1 mouse cellular context compared by ENCODE assay signal in the genomic region with DNA sequence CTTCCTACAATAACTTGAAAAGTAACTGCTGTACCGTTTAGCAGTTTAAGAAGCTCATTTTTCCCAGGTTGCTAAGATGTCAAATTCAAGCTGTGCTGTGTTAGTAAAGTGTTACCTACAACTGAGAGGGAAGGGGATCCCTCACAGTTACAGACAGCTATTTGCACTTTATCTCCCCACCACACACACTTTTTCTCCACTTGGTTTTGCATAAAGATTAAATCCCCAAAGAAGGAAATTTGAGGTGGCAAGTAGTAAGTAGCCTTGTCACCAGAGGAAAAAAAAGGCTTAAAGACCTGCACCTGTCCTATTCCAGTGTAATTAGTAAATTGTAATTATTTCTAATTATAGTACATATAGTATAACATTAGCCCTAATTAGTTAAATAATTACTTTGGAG.
TF ChIP-seq lines count a peak whose summit lies in the region.

No protein-coding gene starts in this region.

TF ChIP-seq in MEL, 35 proteins besides CTCF, POLR2A, EP300 and RAD21:
- no peak for TF ChIP-seq MYC (IDR thresholded peaks at IDR 0.05; ENCODE audit: low read depth, low read length)
- peak; percentile 76 for TF ChIP-seq ZNF384 (IDR thresholded peaks at IDR 0.05; ENCODE audit: low read depth, low read length)
- no peak for TF ChIP-seq ZC3H11A (IDR thresholded peaks at IDR 0.05; ENCODE audit: low read depth, low read length)
- TF ChIP-seq ETS1 (IDR thresholded peaks at IDR 0.05; ENCODE audit: low read depth, low read length), result peak; percentile 54; the same call in 1 of the 2 replicates
- peak; percentile 83 for TF ChIP-seq GATA1 (IDR thresholded peaks at IDR 0.05; ENCODE audit: low read depth, low read length)
- TF ChIP-seq MEF2A (IDR thresholded peaks at IDR 0.05; ENCODE audit: extremely low read depth, insufficient replicate concordance, low read depth, low read length, poor library complexity, severe bottlenecking), result no peak
- TF ChIP-seq RCOR1 (IDR thresholded peaks at IDR 0.05; ENCODE audit: low read depth, low read length), result peak; percentile 33; the same call in 1 of the 2 replicates
- peak; percentile 10; the same call in 1 of the 2 replicates for TF ChIP-seq SMC3 (IDR thresholded peaks at IDR 0.05; ENCODE audit: low read depth, low read length)
- no peak for TF ChIP-seq UBTF (IDR thresholded peaks at IDR 0.05; ENCODE audit: borderline replicate concordance, insufficient read depth, low read depth, low read length)
- no peak for TF ChIP-seq NRF1 (IDR thresholded peaks at IDR 0.05; ENCODE audit: insufficient read depth, low read depth, low read length, poor library complexity, severe bottlenecking)
- TF ChIP-seq TBP (IDR thresholded peaks at IDR 0.05; ENCODE audit: low read depth, low read length), result no peak
- peak; percentile 62; the same call in 1 of the 2 replicates for TF ChIP-seq SIN3A (IDR thresholded peaks at IDR 0.05; ENCODE audit: low read length)
- TF ChIP-seq ELF1 (IDR thresholded peaks at IDR 0.05; ENCODE audit: low read depth, low read length), result no peak
- TF ChIP-seq USF2 (IDR thresholded peaks at IDR 0.05; ENCODE audit: borderline replicate concordance in 1 of 2, insufficient read depth in 1 of 2, low read depth in 1 of 2, low read length in 2 of 2), result no peak
- TF ChIP-seq TCF12 (IDR thresholded peaks at IDR 0.05; ENCODE audit: low read depth, low read length), result peak; percentile 78
- TF ChIP-seq TAL1 (IDR thresholded peaks at IDR 0.05; ENCODE audit: low read length), result peak; percentile 54
- no peak for TF ChIP-seq MAFK (IDR thresholded peaks at IDR 0.05; ENCODE audit: borderline replicate concordance, low read depth, low read length)
